Mouse (Mus musculus) bone marrow macrophage, adult 2 months (primary cell): ENCODE data around the gene Adgrl3.

ENCODE experiments used
- CTCF ChIP-seq: IDR thresholded peaks from 2 replicates; pipeline ENCODE4 v1.5.1; 2012; ENCODE audit warnings: low read depth, mild to moderate bottlenecking, low read length, moderate library complexity
- POLR2A ChIP-seq: IDR thresholded peaks from 2 replicates; pipeline ENCODE4 v1.6.1; 2012; ENCODE audit warnings: mild to moderate bottlenecking, low read depth, low read length, borderline replicate concordance

DNA sequence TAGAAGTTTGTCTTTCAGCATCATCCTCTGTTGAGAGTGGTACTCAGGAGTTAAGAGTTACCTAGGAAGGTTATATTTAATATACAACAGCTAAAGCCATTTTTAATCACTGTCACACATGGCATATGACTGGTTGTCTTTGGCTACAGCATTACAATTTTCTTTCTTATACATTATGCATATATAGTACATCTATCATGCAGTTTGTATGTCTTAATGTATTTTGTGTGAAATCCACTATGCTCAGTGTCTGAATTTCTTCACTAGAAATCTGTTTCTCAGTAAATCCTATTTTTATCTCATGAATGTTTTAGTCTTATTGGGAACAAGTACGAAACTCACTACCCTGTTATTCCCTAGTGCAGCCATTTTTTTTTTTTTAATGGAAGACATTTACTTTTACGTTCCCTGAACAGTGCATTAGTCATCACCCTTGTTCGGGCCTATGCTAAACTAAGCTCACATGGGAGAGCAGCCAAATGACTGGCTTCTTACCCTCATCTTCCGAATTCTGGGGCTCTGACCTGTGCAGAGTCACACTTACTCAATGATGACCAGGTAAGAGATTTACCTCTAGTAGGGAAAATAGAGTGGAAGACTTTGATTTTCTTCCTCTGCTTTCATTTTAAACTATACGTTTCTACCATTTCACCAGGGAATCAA, 63.9 kb downstream of the Adgrl3 start:
- TF ChIP-seq POLR2A = no peak
- TF ChIP-seq CTCF = no peak
